Mouse (Mus musculus): Measurements from ENCODE around the gene Tmem171.

Tmem171 gene

DNA sequence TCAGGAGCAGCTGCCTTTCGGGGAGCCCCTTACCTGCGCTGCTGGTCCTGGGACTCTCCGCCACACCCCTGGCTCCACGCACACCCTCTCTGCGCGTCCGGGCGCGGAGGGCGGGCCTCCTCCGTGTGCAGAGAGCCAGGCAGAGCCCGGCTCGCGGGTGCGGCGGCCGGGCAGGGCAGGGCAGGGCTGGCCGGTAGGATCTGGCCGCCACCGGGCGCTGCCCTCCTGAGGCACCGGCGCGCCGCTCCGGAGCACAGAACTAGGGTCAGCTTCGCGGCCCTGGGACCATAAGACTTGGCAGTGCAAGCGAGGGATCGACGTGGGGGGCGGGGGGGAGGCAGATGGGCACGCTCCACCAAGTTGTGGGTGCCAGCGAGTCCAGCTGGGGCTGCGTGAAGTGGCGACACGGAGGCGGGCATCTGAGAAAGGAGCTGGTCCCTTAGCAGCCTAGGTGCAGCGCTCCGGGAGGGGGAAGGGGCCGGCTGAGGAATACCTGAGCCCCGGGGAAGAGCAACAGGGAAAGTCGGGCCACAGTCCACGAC, at the start of gene Tmem171:
Gene Tmem171 (minus strand): TSS at position 62 of the 542 bp plus-strand sequence.
- DNase-seq (ENCODE audit: low spot score), result no peak

DNA sequence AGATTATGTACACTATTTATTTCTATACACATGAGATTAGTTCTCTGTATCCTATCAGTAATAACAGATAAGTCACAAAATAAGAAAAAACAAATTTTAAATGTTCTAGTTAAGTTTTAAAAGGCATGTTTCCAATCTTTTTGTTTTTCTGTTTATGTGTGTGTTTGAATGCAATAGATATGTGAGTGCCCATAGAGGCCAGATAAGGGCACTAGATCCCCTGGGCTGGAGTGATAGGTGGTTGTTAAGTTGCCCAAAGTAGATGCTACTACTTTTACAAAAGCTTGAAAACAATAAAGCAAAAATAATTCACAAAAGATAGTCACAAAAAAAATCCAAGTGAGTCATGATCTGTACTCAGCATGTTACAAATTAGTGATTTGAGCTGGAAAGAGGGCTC, 49.2 kb upstream of the Tmem171 start:
- no peak for DNase-seq (ENCODE audit: low spot score)

DNA sequence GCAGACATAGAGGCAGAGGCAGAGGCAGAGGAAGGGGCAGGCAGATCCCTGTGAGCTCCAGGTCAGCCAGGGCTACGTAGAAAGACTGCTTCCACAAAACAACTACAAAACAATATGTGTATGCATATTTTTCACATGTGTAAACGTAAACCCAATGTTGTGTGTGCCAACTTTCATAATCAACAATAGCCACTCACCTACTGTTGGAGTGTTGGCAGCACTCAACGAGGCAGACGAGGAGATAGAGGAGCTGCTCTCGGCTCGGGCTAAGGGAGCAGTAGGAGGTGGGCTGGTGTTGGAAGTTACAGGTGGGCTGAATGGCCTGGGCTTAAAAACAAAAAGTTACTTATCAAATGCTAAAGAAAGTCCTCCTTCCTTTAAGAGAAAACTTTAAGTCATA, 48.6 kb upstream of the Tmem171 start:
- no peak for DNase-seq (ENCODE audit: low spot score)

DNA sequence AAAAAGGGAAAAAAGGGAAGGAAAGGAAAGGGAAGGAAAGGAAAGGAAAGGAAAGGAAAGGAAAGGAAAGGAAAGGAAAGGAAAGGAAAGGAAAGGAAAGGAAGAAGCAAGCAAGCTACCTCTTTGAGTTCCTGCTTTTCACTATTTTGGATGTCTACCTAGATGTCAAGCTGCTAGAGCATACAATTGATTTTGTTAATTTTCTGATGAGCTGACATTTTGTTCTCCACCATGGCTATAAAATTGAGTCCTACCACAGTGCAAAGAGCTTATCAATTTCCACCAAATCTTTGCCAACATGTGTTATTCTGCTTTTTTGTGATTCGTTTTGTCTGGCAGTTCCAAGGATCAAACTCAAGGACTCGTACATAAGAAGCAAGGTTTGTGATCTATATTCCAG, 43.6 kb upstream of the Tmem171 start:
- DNase-seq (ENCODE audit: low spot score), result no peak

DNA sequence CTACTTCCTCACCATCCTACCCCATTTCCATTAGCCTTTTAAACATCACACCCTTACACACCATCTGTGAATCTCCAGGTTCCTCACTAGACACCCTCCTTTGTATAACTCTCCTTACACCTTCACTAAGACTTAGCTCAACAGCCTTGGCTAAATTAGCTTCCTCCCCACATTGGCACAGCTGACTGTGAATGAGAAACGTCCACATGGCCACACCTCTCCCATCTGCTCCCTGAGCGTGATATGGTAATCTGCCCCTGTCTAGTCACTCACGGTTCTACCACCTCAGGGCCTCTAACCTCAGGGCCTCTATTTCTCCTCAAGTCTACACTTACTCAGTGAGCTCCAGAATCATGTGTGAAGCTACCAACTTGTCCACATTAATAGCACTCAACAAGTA, 38.7 kb upstream of the Tmem171 start:
- DNase-seq (ENCODE audit: low spot score), result no peak

DNA sequence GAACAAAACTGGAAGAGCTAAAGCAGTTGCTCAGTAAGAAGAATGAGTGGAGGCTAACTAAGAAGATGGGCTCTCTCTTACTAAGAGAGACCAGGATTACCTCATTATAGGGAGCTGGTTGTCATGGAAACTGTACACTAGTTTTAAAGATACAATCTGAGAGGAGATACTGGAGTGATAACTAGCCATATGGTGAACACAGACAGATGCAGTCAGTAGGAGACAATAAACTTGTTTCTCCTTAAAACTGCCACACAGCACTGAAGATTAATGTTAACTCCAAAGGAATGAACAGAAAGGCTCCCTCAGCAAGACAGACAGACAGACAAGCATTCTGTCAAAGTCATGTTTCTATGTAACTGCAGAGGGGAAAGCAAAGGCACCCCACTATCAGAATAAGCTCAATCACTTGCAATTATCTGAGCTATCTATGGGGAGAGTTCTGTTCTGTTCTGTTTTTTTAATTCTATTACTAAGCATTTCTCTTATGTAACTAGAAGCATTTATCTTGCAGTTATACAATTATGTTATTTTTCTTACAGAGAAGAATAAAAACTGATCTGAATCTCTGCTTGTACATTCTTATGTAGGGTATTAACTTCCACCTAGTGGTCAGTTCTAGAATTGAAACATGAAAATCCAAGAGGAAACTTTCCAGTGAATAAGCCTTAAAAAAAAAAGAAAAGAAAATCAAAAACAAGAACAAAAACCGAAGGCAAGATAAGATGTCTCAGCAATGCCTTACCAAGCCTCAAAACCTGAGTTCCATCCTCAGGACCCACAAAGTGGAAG, 34.8 kb upstream of the Tmem171 start:
- DNase-seq (ENCODE audit: low spot score), result no peak

DNA sequence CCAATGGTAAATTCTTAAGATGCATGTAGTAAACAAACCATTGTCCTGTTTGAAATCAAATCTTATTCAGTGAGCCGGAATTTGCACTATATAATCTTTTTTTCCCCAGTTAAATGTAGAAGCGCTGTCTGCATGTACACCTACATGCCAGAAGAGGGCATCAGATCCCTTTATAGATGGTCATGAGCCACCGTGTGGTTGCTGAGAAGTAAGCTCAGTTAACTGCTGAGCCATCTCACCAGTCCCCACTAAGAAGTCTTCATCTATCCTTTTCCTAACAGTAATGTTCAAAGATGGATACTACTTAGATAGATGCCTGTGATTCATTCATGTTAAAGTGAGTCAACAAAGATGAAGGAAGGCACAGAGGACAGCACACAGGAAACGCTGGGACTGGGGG, 31.9 kb upstream of the Tmem171 start:
- DNase-seq (ENCODE audit: low spot score), result no peak

DNA sequence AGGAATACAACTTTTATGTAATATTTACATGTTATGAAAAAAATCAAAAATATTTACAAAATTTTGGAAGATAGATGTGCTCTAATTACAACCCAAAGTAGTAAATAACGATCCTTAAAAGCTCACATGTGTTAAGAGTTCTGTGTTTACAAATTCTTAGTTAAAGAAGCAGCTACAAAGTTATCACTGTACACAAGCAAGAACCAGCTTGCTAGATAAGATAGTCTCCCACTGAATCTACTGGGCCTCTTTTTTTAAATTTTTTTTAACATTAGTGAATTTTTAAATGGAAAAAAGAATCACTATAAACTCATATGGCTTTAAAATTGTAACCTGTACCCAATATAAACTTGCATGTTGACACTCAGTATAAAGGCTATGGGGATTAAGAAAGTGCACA, 28.8 kb upstream of the Tmem171 start:
- no peak for DNase-seq (ENCODE audit: low spot score)

DNA sequence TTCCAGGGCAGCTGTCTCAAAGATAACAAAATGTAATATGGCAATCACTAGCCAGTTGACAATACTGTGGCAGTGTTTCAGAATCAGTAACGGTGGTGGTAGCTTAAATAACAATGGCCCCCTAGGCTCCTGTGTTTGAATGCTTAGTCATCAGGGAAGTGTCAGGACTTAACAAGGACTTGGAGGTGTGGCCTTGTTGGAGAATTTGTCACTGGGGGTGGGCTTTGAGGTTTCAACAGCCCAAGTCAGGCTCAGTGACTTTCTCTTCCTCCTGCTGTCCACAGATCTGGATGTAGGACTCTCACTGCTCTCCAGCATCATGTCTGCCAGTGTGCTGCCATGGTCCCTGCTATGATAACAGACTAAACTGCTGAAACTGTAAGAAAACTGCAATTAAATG, 27.7 kb upstream of the Tmem171 start:
- DNase-seq (ENCODE audit: low spot score), result no peak

DNA sequence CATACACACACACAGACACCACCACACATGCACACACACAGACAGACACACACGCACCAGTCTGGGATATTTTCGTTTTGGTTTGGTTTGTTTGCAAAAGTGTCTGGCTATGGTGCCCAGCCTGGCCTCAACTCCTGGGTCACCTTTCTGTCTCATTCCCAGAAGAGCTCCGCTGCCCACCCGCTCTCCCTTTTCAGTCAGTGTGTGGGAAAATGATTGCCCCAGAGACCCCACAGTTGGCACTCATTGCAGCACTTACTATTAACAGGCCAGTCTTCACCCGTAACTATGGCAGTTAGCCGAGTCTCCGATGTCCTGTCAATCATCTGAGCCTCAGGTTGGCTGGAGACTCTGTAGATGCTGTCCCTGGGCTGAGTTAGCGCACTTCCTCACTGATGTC, 21.5 kb upstream of the Tmem171 start:
- DNase-seq (ENCODE audit: low spot score), result no peak

DNA sequence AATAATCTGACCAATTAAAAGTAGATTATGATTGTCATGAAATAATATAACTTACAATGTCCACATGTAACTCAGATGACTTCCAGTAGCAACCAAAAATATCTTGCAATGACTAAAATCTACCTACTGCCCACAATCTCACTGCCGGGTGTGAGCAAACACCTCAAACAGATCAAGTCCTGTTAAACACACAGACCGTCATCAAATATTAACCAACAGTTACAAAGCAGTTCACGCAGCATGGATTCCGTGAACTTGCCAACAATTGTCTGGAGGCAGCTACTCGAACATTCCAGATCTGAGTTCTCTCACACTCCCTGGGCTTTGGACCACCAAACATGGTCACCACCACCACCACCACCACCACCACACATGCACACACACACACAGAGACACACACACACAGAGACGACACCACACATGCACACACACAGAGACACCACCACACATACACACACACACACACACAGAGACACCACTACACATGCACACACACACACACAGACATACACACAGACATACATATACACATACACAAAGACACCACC, 20.9 kb upstream of the Tmem171 start:
- peak; percentile 19 for DNase-seq (ENCODE audit: low spot score)

DNA sequence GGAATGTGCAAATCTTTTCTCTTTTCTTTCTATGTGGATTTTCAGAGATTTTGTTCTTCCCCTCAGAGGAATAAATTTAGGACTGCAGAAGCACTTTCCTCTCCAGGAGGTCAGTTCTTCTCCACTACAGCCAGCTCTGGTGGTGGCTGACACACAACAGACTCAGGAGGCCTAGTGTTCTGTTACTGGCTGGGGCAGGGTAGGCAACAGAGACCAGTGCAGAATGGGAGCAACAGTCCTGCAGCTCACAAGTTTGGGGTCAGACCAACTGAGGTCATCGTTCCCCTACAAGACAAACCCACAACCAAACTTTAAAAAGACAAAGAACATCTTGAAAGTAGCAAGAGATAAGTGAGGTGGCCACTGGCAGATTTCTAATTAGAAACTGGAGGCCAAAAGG, 16.0 kb upstream of the Tmem171 start:
- DNase-seq (ENCODE audit: low spot score), result peak; percentile 18

DNA sequence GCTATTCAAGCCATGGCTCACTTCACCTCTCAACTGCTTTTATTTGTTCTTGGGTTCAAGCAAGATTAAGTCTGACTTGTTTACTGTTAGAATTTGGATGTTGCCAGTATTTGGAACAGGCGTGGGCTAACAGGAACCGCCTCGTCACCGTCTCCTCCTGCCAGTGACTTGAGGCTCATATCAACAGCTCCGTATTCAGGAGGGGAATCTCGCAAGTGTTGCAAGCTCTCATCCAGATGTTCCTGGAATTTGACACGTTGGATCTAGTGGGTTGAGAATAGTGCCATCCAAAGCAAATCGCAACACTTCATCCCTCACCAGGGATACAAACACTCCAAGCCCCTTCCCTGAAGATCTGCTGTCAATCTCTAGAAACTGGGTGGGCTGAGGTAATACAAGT, 15.6 kb upstream of the Tmem171 start:
- DNase-seq (ENCODE audit: low spot score), result peak; percentile 9

DNA sequence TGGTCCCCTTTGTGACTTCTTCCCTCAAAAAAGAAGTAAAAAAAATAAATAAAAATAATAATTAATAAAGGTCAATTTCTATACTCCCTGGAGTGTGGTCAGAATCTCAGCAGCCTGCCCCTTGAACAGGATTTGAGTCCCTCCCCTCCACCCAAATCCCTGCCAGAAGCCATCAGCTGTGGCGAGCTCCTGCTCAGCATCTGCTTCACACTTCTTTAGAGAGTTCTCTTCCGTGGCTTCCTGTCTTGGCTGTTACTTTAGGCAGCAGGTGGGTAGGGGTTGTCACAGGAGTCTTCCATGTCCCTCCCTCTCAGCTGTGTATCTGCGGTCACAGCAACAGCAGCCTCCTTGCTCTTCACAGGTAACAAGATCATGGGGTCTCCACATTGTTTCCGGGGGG, 10.9 kb upstream of the Tmem171 start:
- no peak for DNase-seq (ENCODE audit: low spot score)

DNA sequence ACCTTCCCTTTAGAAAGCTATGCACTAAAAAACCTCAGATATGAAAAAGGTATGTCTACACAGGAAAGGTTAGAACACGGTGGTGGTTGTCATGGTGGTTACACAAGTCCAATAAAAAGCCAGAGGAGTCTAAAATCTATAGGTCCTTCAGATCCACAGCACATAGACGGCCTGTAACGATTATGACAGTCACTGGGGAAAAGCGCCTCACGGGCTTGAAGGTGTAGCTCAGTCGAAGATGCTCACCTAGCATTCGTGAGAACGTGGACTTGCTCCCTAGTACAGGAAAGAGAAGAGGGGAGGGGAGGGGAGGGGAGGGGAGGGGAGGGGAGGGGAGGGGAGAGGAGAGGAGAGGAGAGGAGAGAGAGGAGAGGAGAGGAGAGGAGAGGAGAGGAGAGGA, 9.2 kb upstream of the Tmem171 start:
- no peak for DNase-seq (ENCODE audit: low spot score)

DNA sequence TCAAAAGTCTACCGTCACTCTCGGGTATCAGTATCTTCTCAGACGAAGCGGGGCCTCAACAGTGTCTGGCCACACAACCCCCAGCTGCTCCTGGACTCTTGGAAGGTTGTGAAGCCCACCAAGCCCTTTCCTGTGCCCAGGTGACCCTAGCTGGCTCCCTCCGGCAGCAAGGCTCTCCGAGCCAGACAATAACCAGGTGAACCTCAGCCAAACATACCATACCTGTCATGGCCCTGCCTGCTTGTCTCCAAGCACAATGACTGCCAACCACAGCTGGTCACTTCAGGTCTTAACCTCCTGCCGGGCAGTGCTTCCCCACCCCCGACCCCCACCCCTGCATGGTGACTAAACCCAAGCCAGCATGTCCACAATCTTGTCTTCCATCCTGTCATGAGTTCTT, 7.7 kb upstream of the Tmem171 start:
- DNase-seq (ENCODE audit: low spot score), result no peak

DNA sequence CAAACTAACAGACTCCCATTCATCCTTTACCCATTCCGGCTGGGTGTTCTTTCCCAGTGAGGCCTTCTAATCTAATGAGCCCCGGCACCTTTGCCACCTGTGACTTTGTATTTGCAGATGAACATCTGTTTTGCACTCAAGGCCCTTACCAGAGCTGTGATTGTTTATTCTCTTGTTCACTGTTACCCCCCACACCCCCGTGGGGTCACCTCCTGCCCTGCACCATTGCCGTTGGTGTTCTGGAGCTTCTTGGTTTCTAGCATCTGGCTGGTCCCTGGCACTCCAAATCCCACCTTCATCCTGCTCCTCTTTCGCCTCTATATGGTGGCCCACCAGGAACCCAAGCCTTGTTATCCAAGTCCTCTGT, 6.7 kb upstream of the Tmem171 start:
- DNase-seq (ENCODE audit: low spot score), result no peak

DNA sequence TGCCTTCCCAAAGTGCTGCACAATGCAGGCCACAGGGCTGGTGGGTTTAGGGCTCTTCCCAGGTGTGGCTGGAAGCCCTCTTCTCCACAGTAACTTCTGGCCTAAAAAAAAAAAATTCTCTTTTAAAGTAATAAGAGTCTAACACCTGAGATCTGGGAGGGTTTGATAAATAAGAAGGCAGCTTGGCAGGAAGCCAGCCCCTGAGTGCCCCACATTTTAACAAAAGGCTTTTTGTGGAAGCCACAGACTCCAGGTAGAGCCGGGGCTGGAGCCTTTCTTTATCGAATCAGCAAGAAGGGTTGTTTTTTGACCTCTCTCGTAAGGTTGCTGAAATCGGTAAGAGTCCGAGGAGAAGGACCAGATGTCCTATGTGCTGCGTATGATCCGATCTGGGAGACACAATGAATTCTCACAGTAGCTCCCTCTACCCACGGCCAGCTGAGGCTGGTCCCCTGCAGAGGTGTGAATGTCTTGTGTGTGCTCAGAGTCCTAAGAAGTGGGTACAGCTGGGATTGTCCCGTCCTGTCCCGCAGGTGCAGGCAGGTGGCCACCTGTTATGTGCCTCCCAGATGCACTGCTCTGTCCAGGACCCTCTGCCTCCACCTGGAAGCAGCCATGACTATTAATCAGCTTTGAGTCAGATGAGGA, 6.2 kb upstream of the Tmem171 start:
- peak; percentile 49 for DNase-seq (ENCODE audit: low spot score)

DNA sequence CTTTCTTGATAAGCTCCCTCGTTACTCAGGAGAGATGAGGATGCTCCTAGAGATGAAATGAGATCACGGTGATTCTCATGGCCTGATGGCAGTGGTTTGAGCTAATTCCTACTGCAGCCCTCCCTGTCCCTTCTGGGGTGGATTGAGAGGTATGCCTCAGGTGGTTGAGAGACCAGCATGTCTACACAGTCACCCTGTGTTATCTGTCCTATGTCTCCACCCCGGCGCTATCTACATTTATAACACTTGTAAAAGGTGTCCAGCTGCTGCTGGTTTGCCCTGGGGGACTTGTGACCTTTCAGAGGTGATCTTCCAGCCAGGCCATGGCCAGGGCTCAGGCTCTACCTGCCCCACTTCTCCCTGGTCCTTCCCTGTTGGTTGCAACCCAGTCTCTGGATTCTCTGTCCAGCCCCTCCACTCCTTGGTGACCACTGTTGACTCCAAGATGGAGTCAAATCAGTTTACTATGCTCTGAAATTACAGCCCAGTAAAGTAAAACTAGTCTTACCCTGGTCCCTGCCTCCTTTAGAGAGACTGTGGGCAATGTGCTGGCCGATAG, 5.4 kb upstream of the Tmem171 start:
- DNase-seq (ENCODE audit: low spot score), result peak; percentile 31

DNA sequence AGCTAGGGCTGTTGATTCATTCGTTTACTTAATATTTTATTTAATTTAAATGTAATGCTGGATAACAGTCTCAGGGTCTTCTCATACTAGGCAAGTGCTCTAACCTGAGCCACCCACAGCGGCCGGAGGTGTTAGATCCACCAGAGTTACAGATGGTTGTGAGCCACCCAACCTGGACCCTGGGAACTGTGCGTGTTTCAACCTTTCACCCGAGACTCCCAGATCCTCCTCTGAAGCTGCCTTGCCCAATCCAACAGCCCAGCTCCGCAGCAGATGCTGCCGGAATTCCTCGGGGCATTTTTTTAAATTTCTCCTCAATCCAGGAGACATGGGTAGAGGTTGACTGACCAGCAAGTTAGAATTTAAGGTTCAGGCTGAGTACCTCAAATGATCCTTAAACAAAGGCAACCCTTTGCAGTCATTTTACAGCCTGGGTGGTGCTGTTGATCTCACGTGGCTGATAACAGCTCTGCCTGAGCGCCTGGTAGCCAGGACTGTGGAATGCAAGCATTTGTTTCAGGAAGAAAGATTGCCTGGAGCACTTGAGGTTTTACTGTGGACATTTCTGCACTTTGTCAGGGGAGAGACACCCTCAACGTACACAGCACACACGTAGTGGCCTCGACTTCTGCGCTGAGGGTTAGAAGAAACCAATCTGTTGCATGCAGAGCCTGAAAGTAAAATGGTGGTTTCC, 4.6 kb upstream of the Tmem171 start:
- DNase-seq (ENCODE audit: low spot score), result no peak

DNA sequence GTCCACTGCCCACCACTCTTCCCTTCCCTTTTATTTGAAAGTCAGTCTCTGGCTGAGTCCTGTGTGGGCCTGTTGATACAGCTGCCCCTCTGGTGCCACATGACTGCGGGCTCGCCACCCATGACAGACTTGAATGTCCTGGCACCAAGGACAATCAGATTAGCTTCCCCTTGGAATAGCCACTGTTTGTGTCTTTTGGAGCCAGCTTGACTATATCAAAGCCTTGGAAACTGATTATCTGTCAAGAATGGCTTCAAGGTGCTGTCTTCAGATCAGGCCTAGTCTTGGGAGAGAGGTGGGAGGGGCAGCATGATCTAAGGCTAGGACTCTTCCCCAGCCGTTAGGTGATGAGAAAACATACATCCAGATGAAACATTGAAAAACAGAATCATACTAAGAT, 2.1 kb upstream of the Tmem171 start:
- DNase-seq (ENCODE audit: low spot score), result no peak

DNA sequence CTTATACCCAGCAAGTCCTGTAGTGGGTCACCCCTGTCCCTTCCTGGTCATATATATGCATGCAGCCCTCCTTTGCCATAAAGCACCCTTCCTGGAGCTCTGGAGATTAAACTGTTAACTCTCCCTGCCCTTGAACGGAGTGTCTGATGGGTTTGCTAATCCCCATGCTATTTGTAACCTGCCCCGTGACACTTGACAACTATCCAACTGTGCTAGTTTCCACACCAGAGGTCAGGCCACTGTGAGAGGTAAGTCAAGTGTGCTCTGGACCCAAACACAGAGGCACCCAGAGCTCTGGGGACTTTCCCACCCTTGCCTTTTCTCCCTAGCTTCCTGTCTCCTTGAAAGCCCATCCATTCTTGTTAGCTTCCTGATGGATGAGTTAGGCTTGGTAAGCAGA, 912 bp upstream of the Tmem171 start:
- DNase-seq (ENCODE audit: low spot score), result no peak

DNA sequence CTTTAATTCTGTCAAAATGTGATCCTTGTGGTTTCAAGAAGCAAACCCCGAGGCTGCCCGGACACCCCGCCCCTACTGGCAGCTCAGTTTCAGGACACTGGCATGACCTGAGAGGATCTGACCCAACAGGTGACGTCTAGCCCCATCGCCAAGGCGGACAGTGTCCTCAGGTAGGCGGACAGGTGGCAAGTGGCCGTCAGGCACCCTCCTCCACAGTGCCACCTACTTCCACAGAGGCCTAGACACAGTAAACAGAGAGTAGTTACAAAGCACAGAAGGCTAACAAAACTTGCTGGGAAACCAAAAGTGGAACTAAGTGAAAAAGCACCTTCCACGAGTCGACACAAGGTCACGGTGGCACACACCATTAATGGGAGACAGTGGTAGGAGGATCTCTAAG, 1.3 kb downstream of the Tmem171 start:
- no peak for DNase-seq (ENCODE audit: low spot score)
